ENCODE assay signal across 13 mouse cellular contexts in genomic region chr3:135843707-135844106, GRCm38 (mm10). TPM values are rescaled to one million over a fixed set of nuclear protein-coding genes. Genes with fewer than 3 reads are reported as not detected.
DNase-seq lines count a peak whose midpoint lies in the region; ATAC-seq and TF ChIP-seq lines count a peak whose summit lies in the region.
"Had no signal": no experiment of that assay in that cellular context is flagged by ENCODE, and none has a peak within 500 bp of the region (broad histone marks: within the 10 kb centered on the region; RNA-seq: fewer than 3 reads in every experiment).

No protein-coding gene starts in this region.

- no peak overlapping the region for H3K4me2 ChIP-seq in hindbrain, embryonic 14.5 days (replicated peaks)
- peak overlapping the region; percentile 62 for H3K4me2 ChIP-seq in liver, embryonic 14.5 days (ENCODE audit: low read depth)
- H3K4me2 ChIP-seq in midbrain, embryonic 15.5 days = no peak overlapping the region
- H3K4me2 ChIP-seq: neural tube, embryonic 12.5 days had no signal

- peak overlapping the region; percentile 35; the same call in 1 of the 2 replicates for H3K27ac ChIP-seq in hindbrain, embryonic 10.5 days
- no peak overlapping the region for H3K27ac ChIP-seq in hindbrain, embryonic 14.5 days
- H3K27ac ChIP-seq in MEL (ENCODE audit: control insufficient read depth, low read depth, low read length) = peak overlapping the region; percentile 51
- peak overlapping the region; percentile 78 for H3K27ac ChIP-seq in liver, embryonic 14.5 days
- H3K27ac ChIP-seq in midbrain, embryonic 15.5 days = no peak overlapping the region
- H3K27ac ChIP-seq: left cerebral cortex, adult 2 months; neural tube, embryonic 12.5 days had no signal

- no peaks in the 10 kb centered on the region for H3K36me3 ChIP-seq in hindbrain, embryonic 10.5 days
- H3K36me3 ChIP-seq in hindbrain, embryonic 14.5 days (replicated peaks; ENCODE audit: control insufficient read depth, insufficient read depth) = no peaks in the 10 kb centered on the region
- peaks cover 0 to 27% of the 10 kb centered on the region in 2 experiments; a peak in 2 of 4 replicates for H3K36me3 ChIP-seq in MEL (ENCODE audit: control insufficient read depth in 1 of 2, insufficient read depth in 2 of 2, low read length in 2 of 2)
- no peaks in the 10 kb centered on the region; the same call in 1 of the 2 replicates for H3K36me3 ChIP-seq in liver, embryonic 14.5 days (replicated peaks; ENCODE audit: control insufficient read depth, insufficient read depth, low read depth)
- no peaks in the 10 kb centered on the region for H3K36me3 ChIP-seq in midbrain, embryonic 15.5 days (replicated peaks)
- H3K36me3 ChIP-seq: neural tube, embryonic 12.5 days had no signal

- no peak for TF ChIP-seq POLR2A in MEL (IDR thresholded peaks at IDR 0.05; ENCODE audit: control insufficient read depth in 1 of 2, insufficient read depth in 1 of 2, low read depth in 1 of 2, low read length in 2 of 2, poor library complexity in 1 of 2)

- intact Hi-C loops in gastrocnemius, postnatal 14 days (cut with DNase I; ENCODE audit: low total_unique reads) = no loop called here

- 73% methylated on average over 8 of the region's 8 CpGs for WGBS in hindbrain, embryonic 10.5 days
- WGBS in hindbrain, embryonic 14.5 days = 77% methylated on average over 8 of the region's 8 CpGs
- 14% methylated on average over 8 of the region's 8 CpGs for WGBS in liver, embryonic 14.5 days (ENCODE audit: insufficient replicate concordance)
- WGBS in midbrain, embryonic 15.5 days = 82% methylated on average over 8 of the region's 8 CpGs

- no peak for ATAC-seq in hindbrain, embryonic 14.5 days (ENCODE audit: low FRiP score)
- peak; percentile 98 for ATAC-seq in liver, embryonic 14.5 days (ENCODE audit: insufficient read depth)
- ATAC-seq in midbrain, embryonic 15.5 days (replicated peaks) = no peak

- no peak for DNase-seq in hindbrain, embryonic 10.5 days (ENCODE audit: low spot score)
- no peak for DNase-seq in hindbrain, embryonic 14.5 days (ENCODE audit: low spot score)
- peak; percentile 60 for DNase-seq in MEL (ENCODE audit: low read depth, low spot score)
- DNase-seq in c-Kit-positive CD71-positive TER-119-positive erythroid progenitor cells, embryonic 14.5 days (ENCODE audit: low spot score) = peak; percentile 72
- DNase-seq in liver, embryonic 14.5 days (ENCODE audit: low read depth in 3 of 3, low spot score in 3 of 3) = peak; percentile 64 to 71 (median 71)
- no peak for DNase-seq in gastrocnemius, postnatal 14 days
- DNase-seq in cerebellum, adult 9-10 months = no peak
- DNase-seq: cerebellum, adult 9-11 months; kidney, adult 2 months; lung, postnatal 36 days had no signal

- TF ChIP-seq CTCF in MEL (IDR thresholded peaks at IDR 0.05 in 2 of 3, conservative IDR thresholded peaks at IDR 0.05 in 1 of 3; ENCODE audit: control insufficient read depth in 1 of 3, insufficient read depth in 1 of 3, low read depth in 2 of 3, low read length in 3 of 3, poor library complexity in 1 of 3, severe bottlenecking in 1 of 3) = no peak
- no peak for TF ChIP-seq CTCF in liver, embryonic 14.5 days (IDR thresholded peaks at IDR 0.05; ENCODE audit: low read depth)

- no peaks in the 10 kb centered on the region for H3K9me3 ChIP-seq in hindbrain, embryonic 10.5 days
- no peaks in the 10 kb centered on the region for H3K9me3 ChIP-seq in hindbrain, embryonic 14.5 days (ENCODE audit: control insufficient read depth, low read length)
- H3K9me3 ChIP-seq in MEL (replicated peaks; ENCODE audit: insufficient read depth, low read length) = no peaks in the 10 kb centered on the region
- H3K9me3 ChIP-seq in liver, embryonic 14.5 days (ENCODE audit: control insufficient read depth, low read length) = no peaks in the 10 kb centered on the region
- no peaks in the 10 kb centered on the region for H3K9me3 ChIP-seq in midbrain, embryonic 15.5 days
- H3K9me3 ChIP-seq: neural tube, embryonic 12.5 days had no signal

- H3K79me2 ChIP-seq in MEL (ENCODE audit: control insufficient read depth, insufficient read depth, low read length, poor library complexity) = no peaks in the 10 kb centered on the region

- no peaks in the 10 kb centered on the region for H3K27me3 ChIP-seq in hindbrain, embryonic 10.5 days (ENCODE audit: insufficient read depth, poor library complexity, severe bottlenecking)
- H3K27me3 ChIP-seq in hindbrain, embryonic 14.5 days (ENCODE audit: control insufficient read depth, insufficient read depth, low read length) = no peaks in the 10 kb centered on the region
- no peaks in the 10 kb centered on the region for H3K27me3 ChIP-seq in MEL (ENCODE audit: control insufficient read depth in 1 of 2, insufficient read depth in 2 of 2, low read length in 2 of 2)
- no peaks in the 10 kb centered on the region for H3K27me3 ChIP-seq in liver, embryonic 14.5 days (ENCODE audit: control insufficient read depth, insufficient read depth, low read length)
- H3K27me3 ChIP-seq in midbrain, embryonic 15.5 days (replicated peaks) = no peaks in the 10 kb centered on the region
- H3K27me3 ChIP-seq: neural tube, embryonic 12.5 days had no signal

- no peak overlapping the region for H3K4me3 ChIP-seq in hindbrain, embryonic 10.5 days
- no peak overlapping the region for H3K4me3 ChIP-seq in hindbrain, embryonic 14.5 days (replicated peaks; ENCODE audit: low read length)
- H3K4me3 ChIP-seq in MEL (ENCODE audit: control insufficient read depth in 1 of 2, insufficient read depth in 1 of 2, low read depth in 2 of 2, low read length in 2 of 2) = no peak overlapping the region
- H3K4me3 ChIP-seq in liver, embryonic 14.5 days (ENCODE audit: insufficient read depth in 1 of 2, low read depth in 2 of 2, low read length in 2 of 2) = no peak overlapping the region
- H3K4me3 ChIP-seq in midbrain, embryonic 15.5 days = no peak overlapping the region
- H3K4me3 ChIP-seq: left cerebral cortex, adult 2 months; neural tube, embryonic 12.5 days had no signal

- peak; percentile 78 to 88 for TF ChIP-seq EP300 in MEL (IDR thresholded peaks at IDR 0.05; ENCODE audit: low read depth in 1 of 2, low read length in 2 of 2)
- TF ChIP-seq EP300 in liver, embryonic 14.5 days (IDR thresholded peaks at IDR 0.05; ENCODE audit: low read depth) = peak; percentile 93

- TF ChIP-seq RAD21 in MEL (IDR thresholded peaks at IDR 0.05; ENCODE audit: low read depth, low read length) = no peak

- no peak overlapping the region for H3K9ac ChIP-seq in hindbrain, embryonic 14.5 days
- H3K9ac ChIP-seq in MEL (ENCODE audit: control insufficient read depth, low read depth, low read length, poor library complexity, severe bottlenecking) = no peak overlapping the region
- peak overlapping the region; percentile 15 for H3K9ac ChIP-seq in liver, embryonic 14.5 days (replicated peaks)
- H3K9ac ChIP-seq in midbrain, embryonic 15.5 days = no peak overlapping the region
- H3K9ac ChIP-seq: neural tube, embryonic 12.5 days had no signal

- peaks cover 21% of the 10 kb centered on the region for H3K4me1 ChIP-seq in hindbrain, embryonic 10.5 days (replicated peaks)
- no peaks in the 10 kb centered on the region for H3K4me1 ChIP-seq in hindbrain, embryonic 14.5 days (replicated peaks; ENCODE audit: control insufficient read depth, insufficient read depth, low read length)
- H3K4me1 ChIP-seq in MEL (ENCODE audit: control insufficient read depth in 1 of 2, insufficient read depth in 2 of 2, low read length in 2 of 2) = peaks cover 15 to 18% of the 10 kb centered on the region in 2 experiments
- H3K4me1 ChIP-seq in liver, embryonic 14.5 days (replicated peaks; ENCODE audit: control insufficient read depth in 2 of 2, insufficient read depth in 2 of 2, low read length in 1 of 2) = peaks cover 38 to 45% of the 10 kb centered on the region in 2 experiments
- H3K4me1 ChIP-seq in midbrain, embryonic 15.5 days = no peaks in the 10 kb centered on the region
- H3K4me1 ChIP-seq: neural tube, embryonic 12.5 days had no signal

TF ChIP-seq in MEL, 35 proteins besides CTCF, POLR2A, EP300 and RAD21:
- TF ChIP-seq ZKSCAN1 (IDR thresholded peaks at IDR 0.05; ENCODE audit: low read depth, low read length) (no peak), TCF12 (IDR thresholded peaks at IDR 0.05; ENCODE audit: low read depth, low read length) (peak; percentile 97), BHLHE40 (IDR thresholded peaks at IDR 0.05; ENCODE audit: borderline replicate concordance, low read depth, low read length) (peak; percentile 96), MAZ (IDR thresholded peaks at IDR 0.05; ENCODE audit: low read depth, low read length) (no peak), MYC (IDR thresholded peaks at IDR 0.05; ENCODE audit: low read depth, low read length) (peak; percentile 98), MXI1 (IDR thresholded peaks at IDR 0.05; ENCODE audit: low read depth, low read length) (peak; percentile 94), CHD1 (IDR thresholded peaks at IDR 0.05; ENCODE audit: low read depth, low read length) (no peak), TAL1 (IDR thresholded peaks at IDR 0.05; ENCODE audit: low read length) (peak; percentile 93), GATA1 (IDR thresholded peaks at IDR 0.05; ENCODE audit: low read depth, low read length) (peak; percentile 83), RCOR1 (IDR thresholded peaks at IDR 0.05; ENCODE audit: low read depth, low read length) (peak; percentile 52; the same call in 1 of the 2 replicates), ETS1 (IDR thresholded peaks at IDR 0.05; ENCODE audit: low read depth, low read length) (peak; percentile 83), JUND (IDR thresholded peaks at IDR 0.05; ENCODE audit: low read depth, low read length) (no peak), SIN3A (IDR thresholded peaks at IDR 0.05; ENCODE audit: low read length) (peak; percentile 76), MAX (IDR thresholded peaks at IDR 0.05; ENCODE audit: low read length) (peak; percentile 98), USF1 (IDR thresholded peaks at IDR 0.05; ENCODE audit: low read depth, low read length) (peak; percentile 71; the same call in 1 of the 2 replicates)
TF ChIP-seq in MEL: peak in this region for 11.

RNA-seq across cellular contexts. Expression of gene Slc39a8, which starts 18.6 kb away (rescaled TPM):
- polyA plus RNA-seq in hindbrain, embryonic 10.5 days (2016; fragmentation: Nextera tagmentation; extraction: Ambion mirVana) = 17.0 and 23.6 TPM in 2 replicates
- 14.9 and 15.7 TPM in 2 replicates for polyA plus RNA-seq in hindbrain, embryonic 14.5 days (2014; fragmentation: Nextera tagmentation; extraction: Ambion mirVana)
- 14.3 and 19.8 TPM in 2 replicates for total RNA-seq in MEL (2012; rRNA removed)
- 10 to 100 TPM in 1 of 2 experiments, not detected in 1; 21.5 TPM for polyA plus RNA-seq in MEL (2012; ENCODE audit: insufficient read depth in 1 of 2, insufficient read length in 2 of 2, low read depth in 1 of 2, low replicate concordance in 2 of 2, missing spikeins in 1 of 2)
- 22.8 and 27.5 TPM in 2 replicates for polyA plus RNA-seq in liver, embryonic 14.5 days (2012; rRNA removed)
- polyA plus RNA-seq in liver, embryonic 14.5 days (2014; fragmentation: Nextera tagmentation; extraction: Ambion mirVana) = 55.4 and 56.8 TPM in 2 replicates
- under 1 TPM; 0.66 to 0.82 TPM for total RNA-seq in gastrocnemius, postnatal 14 days (2021)
- 9.5 and 12.2 TPM in 2 replicates for polyA plus RNA-seq in midbrain, embryonic 15.5 days (2015; fragmentation: Nextera tagmentation; extraction: Ambion mirVana)

Comparison
In these comparisons a context has a peak if more than half of its experiments do, and no peak if none do; other contexts are left out.
1. H3K27ac ChIP-seq: peak in hindbrain, embryonic 10.5 days (single experiment), MEL (single experiment) and liver, embryonic 14.5 days (single experiment); none in hindbrain, embryonic 14.5 days (single experiment) and midbrain, embryonic 15.5 days (single experiment).
2. DNase-seq: peak in MEL (single experiment), c-Kit-positive CD71-positive TER-119-positive erythroid progenitor cells, embryonic 14.5 days (single experiment) and liver, embryonic 14.5 days (3 of 3); none in hindbrain, embryonic 10.5 days (single experiment), hindbrain, embryonic 14.5 days (single experiment), gastrocnemius, postnatal 14 days (single experiment) and cerebellum, adult 9-10 months (single experiment).